Mouse (Mus musculus) C2C12 (cell line): ENCODE measurements around the gene Crb3. TPM values are rescaled to one million over a fixed set of nuclear protein-coding genes. Genes with fewer than 3 reads are reported as not detected.

Experiments
- H3K27me3 ChIP-seq: one replicate; pipeline ENCODE4 v1.6.1; 2011; ENCODE audit not compliant: control insufficient read depth, insufficient read depth, insufficient read length
- H3K36me3 ChIP-seq: one replicate; pipeline ENCODE4 v1.6.1; 2011; ENCODE audit not compliant: control insufficient read depth, insufficient read depth
- H3K4me3 ChIP-seq: one replicate; pipeline ENCODE4 v1.5.1; 2011; ENCODE audit warnings: mild to moderate bottlenecking, control low read depth; ENCODE audit not compliant: poor library complexity, insufficient read depth, severe bottlenecking
- H3K79me2 ChIP-seq: one replicate; pipeline ENCODE4 v1.6.1; 2011; ENCODE audit not compliant: control insufficient read depth, insufficient read depth
- H3K79me3 ChIP-seq: one replicate; pipeline ENCODE4 v1.6.1; 2011; ENCODE audit warnings: low read depth, control low read depth
- H3ac ChIP-seq: one replicate; pipeline ENCODE3; 2011; ENCODE audit warnings: low read depth; ENCODE audit not compliant: control insufficient read depth, insufficient read length
- CEBPB ChIP-seq: IDR thresholded peaks from one replicate; pipeline ENCODE4 v1.6.1; 2011; ENCODE audit warnings: low read depth, mild to moderate bottlenecking, control low read depth, moderate library complexity
- CTCF ChIP-seq: IDR thresholded peaks from one replicate; pipeline ENCODE4 v1.5.1; 2011; ENCODE audit not compliant: control insufficient read depth, insufficient read depth, insufficient read length
- FOSL1 ChIP-seq: IDR thresholded peaks from one replicate; pipeline ENCODE4 v1.8.0; 2011; ENCODE audit warnings: mild to moderate bottlenecking, low read length; ENCODE audit not compliant: poor library complexity, insufficient read depth, severe bottlenecking
- MAX ChIP-seq: IDR thresholded peaks from one replicate; pipeline ENCODE4 v1.6.1; 2011; ENCODE audit warnings: mild to moderate bottlenecking, control low read depth
- MYOD1 ChIP-seq: IDR thresholded peaks from one replicate; pipeline ENCODE4 v1.6.1; 2011; ENCODE audit warnings: low read depth; ENCODE audit not compliant: control insufficient read depth, insufficient read length
- MYOG ChIP-seq: IDR thresholded peaks from one replicate; pipeline ENCODE4 v1.6.1; 2011; ENCODE audit not compliant: control insufficient read depth, insufficient read length; ENCODE audit errors: extremely low read depth
- USF1 ChIP-seq: IDR thresholded peaks from one replicate; pipeline ENCODE4 v1.6.1; 2011; ENCODE audit warnings: low read depth, mild to moderate bottlenecking, control low read depth, moderate library complexity
- polyA plus RNA-seq: library from polyadenylated mRNA; unstranded; fragments of >200 nt; fragmentation: generic; extraction: Trizol; gene quantifications from one replicate; pipeline ENCODE4 v1.2.1, GENCODE M21; 2012; ENCODE audit warnings: missing spikeins

The Crb3 gene
- polyA plus RNA-seq, 1 experiment = not detected

- H3K27me3 ChIP-seq = no peaks in the 10 kb centered on the region
- H3K36me3 ChIP-seq = peaks cover 54% of the 10 kb centered on the region
- peaks cover 62% of the 10 kb centered on the region for H3K79me2 ChIP-seq
- no peak overlapping the region for H3ac ChIP-seq
- no peak for TF ChIP-seq MYOD1
- no peak for TF ChIP-seq MAX
- TF ChIP-seq CTCF = no peak
- no peak for TF ChIP-seq FOSL1
- no peak for TF ChIP-seq USF1
- no peak for TF ChIP-seq CEBPB
- TF ChIP-seq MYOG = no peak
- no peak overlapping the region for H3K4me3 ChIP-seq
- peaks cover 39% of the 10 kb centered on the region for H3K79me3 ChIP-seq
Measured at GRCm38 (mm10) chr17:57027471-57027870, 31.4 kb upstream of the Crb3 start.

- H3K27me3 ChIP-seq = no peaks in the 10 kb centered on the region
- H3K36me3 ChIP-seq = peaks cover 37% of the 10 kb centered on the region
- TF ChIP-seq CEBPB = no peak
- no peak for TF ChIP-seq CTCF
- no peak for TF ChIP-seq MYOG
- no peak for TF ChIP-seq USF1
- TF ChIP-seq MAX = no peak
- TF ChIP-seq FOSL1 = no peak
- no peak for TF ChIP-seq MYOD1
- H3K79me2 ChIP-seq = peaks cover 62% of the 10 kb centered on the region
- peaks cover 39% of the 10 kb centered on the region for H3K79me3 ChIP-seq
- peak overlapping the region; percentile 93 for H3K4me3 ChIP-seq
- peak overlapping the region; percentile 93 for H3ac ChIP-seq
Measured at GRCm38 (mm10) chr17:57029691-57030090, 29.2 kb upstream of the Crb3 start.

- TF ChIP-seq CTCF = no peak
- peak; percentile 64 for TF ChIP-seq USF1
- H3ac ChIP-seq = peak within 1 kb of the TSS; percentile 93
- peaks cover 23% of the 10 kb centered on the region for H3K36me3 ChIP-seq
- H3K79me2 ChIP-seq = peaks cover 52% of the 10 kb centered on the region
- peak within 1 kb of the TSS; percentile 93 for H3K4me3 ChIP-seq
- peaks cover 39% of the 10 kb centered on the region for H3K79me3 ChIP-seq
- H3K27me3 ChIP-seq = no peaks in the 10 kb centered on the region
Measured at GRCm38 (mm10) chr17:57030931-57031660, 27.8 kb upstream of the Crb3 start, which contains the start of gene Khsrp. Gene Khsrp, minus strand, starts transcription at chr17:57031522.

- peaks cover 16% of the 10 kb centered on the region for H3K36me3 ChIP-seq
- H3K79me2 ChIP-seq = peaks cover 45% of the 10 kb centered on the region
- peaks cover 39% of the 10 kb centered on the region for H3K79me3 ChIP-seq
- TF ChIP-seq CEBPB (no peak), FOSL1 (no peak), MYOD1 (no peak), USF1 (peak; percentile 99), MAX (peak; percentile 31)
- peaks cover 2% of the 10 kb centered on the region for H3K27me3 ChIP-seq
- peak overlapping the region; percentile 10 for H3ac ChIP-seq
- H3K4me3 ChIP-seq = peak overlapping the region; percentile 29
Measured at GRCm38 (mm10) chr17:57031661-57032420, 27.1 kb upstream of the Crb3 start.

- no peak overlapping the region for H3K4me3 ChIP-seq
Measured at GRCm38 (mm10) chr17:57032854-57033253, 26.1 kb upstream of the Crb3 start.

More at GRCm38 (mm10) chr17:57032854-57033253, 26.1 kb upstream of the Crb3 start:
- Histone ChIP-seq H3K27me3 (peaks cover 5% of the 10 kb centered on the region), H3K79me2 (peaks cover 34% of the 10 kb centered on the region), H3K36me3 (peaks cover 5% of the 10 kb centered on the region), H3ac (no peak overlapping the region), H3K79me3 (peaks cover 29% of the 10 kb centered on the region)
- no peak for TF ChIP-seq FOSL1
- no peak for TF ChIP-seq USF1
- no peak for TF ChIP-seq CEBPB
- no peak for TF ChIP-seq CTCF
- no peak for TF ChIP-seq MYOG
- TF ChIP-seq MYOD1 = no peak
- no peak for TF ChIP-seq MAX
